Mouse (Mus musculus) limb, embryonic 14.5 days (tissue): ENCODE measurements around the gene Vmn2r83. TPM values are rescaled to one million over a fixed set of nuclear protein-coding genes. Genes with fewer than 3 reads are reported as not detected.
A peak's percentile ranks its signal among the peaks of the same experiment; 100 is the strongest.

Source experiments
- ATAC-seq: fragments of 200-750 bp; cut with Nextera tagmentation; 2 replicates; pipeline ENCODE4 v1.8.0; 2017; ENCODE audit warnings: low read depth, moderate number of reproducible peaks, moderate TSS enrichment; ENCODE audit not compliant: low FRiP score
- DNase-seq: peaks from one replicate; pipeline ENCODE4 v3.0.0-alpha.2; 2015; ENCODE audit warnings: low spot score
- H3K27ac ChIP-seq: fragments of 300-500 bp; sonication (generic); replicated peaks from 2 replicates; pipeline ENCODE4 v1.5.1; 2014; ENCODE audit warnings: low read depth, mild to moderate bottlenecking, low read length, moderate library complexity, mixed read lengths
- H3K27me3 ChIP-seq: fragments of 300-500 bp; sonication (generic); 2 replicates; pipeline ENCODE4 v1.6.1; 2014; ENCODE audit warnings: low read length, mixed read lengths; ENCODE audit not compliant: control insufficient read depth, insufficient read depth
- H3K36me3 ChIP-seq: fragments of 300-500 bp; sonication (generic); 2 replicates; pipeline ENCODE4 v1.6.1; 2014; ENCODE audit warnings: mild to moderate bottlenecking, low read length, moderate library complexity, mixed read lengths; ENCODE audit not compliant: control insufficient read depth, insufficient read depth
- H3K4me1 ChIP-seq: fragments of 300-500 bp; sonication (generic); 2 replicates; pipeline ENCODE4 v1.6.1; 2014; ENCODE audit warnings: antibody characterized with exemption, low read length, mixed read lengths; ENCODE audit not compliant: control insufficient read depth, insufficient read depth
- H3K4me2 ChIP-seq: fragments of 300-500 bp; sonication (generic); replicated peaks from 2 replicates; pipeline ENCODE4 v1.6.1; 2014; ENCODE audit warnings: low read depth, mild to moderate bottlenecking, low read length, moderate library complexity; ENCODE audit not compliant: severe bottlenecking
- H3K4me3 ChIP-seq: fragments of 300-500 bp; sonication (generic); replicated peaks from 2 replicates; pipeline ENCODE4 v1.5.1; 2014; ENCODE audit warnings: low read length
- H3K9ac ChIP-seq: fragments of 300-500 bp; sonication (generic); 2 replicates; pipeline ENCODE4 v1.6.1; 2014; ENCODE audit warnings: mild to moderate bottlenecking, low read depth, low read length, moderate library complexity; ENCODE audit not compliant: severe bottlenecking
- H3K9me3 ChIP-seq: fragments of 300-500 bp; sonication (generic); 2 replicates; pipeline ENCODE4 v1.6.1; 2016; ENCODE audit warnings: low read length; ENCODE audit not compliant: control insufficient read depth
- POLR2A ChIP-seq: fragments of 200-500 bp; IDR thresholded peaks from 2 replicates; pipeline ENCODE4 v1.8.0; 2012; ENCODE audit warnings: inconsistent platforms, mild to moderate bottlenecking, moderate library complexity, borderline replicate concordance; ENCODE audit not compliant: insufficient read depth, insufficient read length; ENCODE audit errors: extremely low read depth
- WGBS: fragments of 180-500 bp; shearing (Covaris S2); extraction: QIAGEN DNeasy Blood & Tissue Kit; methylation state at CpG from one replicate; pipeline ENCODE4 v1.1.7; 2014; 5-methylcytosine and 5-hydroxymethylcytosine counted together
- polyA plus RNA-seq, 2 experiments: library from polyadenylated mRNA; depleted of rRNA in 1 of 2; stranded (reverse) in 1 of 2; unstranded in 1 of 2; fragments of >200 nt; fragmentation: Nextera tagmentation in 1 of 2; extraction: Ambion mirVana in 1 of 2; gene quantifications; 2 replicates each; pipeline versions ENCODE4 v1.2.1 to v1.2.3; 2012 to 2014

Vmn2r83 gene
- polyA plus RNA-seq, 2 experiments, result not detected

DNA sequence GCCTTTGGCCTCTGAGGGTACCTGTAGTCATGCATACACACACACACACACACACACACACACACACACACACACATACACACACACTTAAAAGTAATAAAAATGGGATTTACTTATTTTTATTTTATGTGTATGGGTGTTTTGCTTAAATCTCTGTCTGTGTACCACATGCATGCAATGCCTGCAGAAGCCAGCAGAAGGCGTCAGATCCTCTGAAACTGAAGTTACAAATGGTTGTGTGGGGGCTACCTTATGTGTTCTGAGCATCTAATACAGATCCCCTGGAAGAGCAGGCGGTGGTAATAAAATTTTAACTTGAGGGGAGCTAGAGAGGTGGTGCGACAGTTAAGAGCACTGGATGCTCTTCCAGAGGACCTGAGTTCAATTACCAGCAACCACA is 59.5 kb downstream of the Vmn2r83 start:
- whole genome bisulfite sequencing, result 63% methylated on average over 3 of the region's 3 CpGs
- Histone ChIP-seq H3K4me2 (no peak overlapping the region), H3K36me3 (peaks cover 8% of the 10 kb centered on the region; the same call in 1 of the 2 replicates), H3K27me3 (no peaks in the 10 kb centered on the region), H3K9me3 (no peaks in the 10 kb centered on the region), H3K4me1 (peaks cover 2% of the 10 kb centered on the region; the same call in 1 of the 2 replicates), H3K27ac (no peak overlapping the region), H3K4me3 (no peak overlapping the region), H3K9ac (no peak overlapping the region)
- DNase-seq, result no peak
- no peak for ATAC-seq
- no peak for TF ChIP-seq POLR2A

DNA sequence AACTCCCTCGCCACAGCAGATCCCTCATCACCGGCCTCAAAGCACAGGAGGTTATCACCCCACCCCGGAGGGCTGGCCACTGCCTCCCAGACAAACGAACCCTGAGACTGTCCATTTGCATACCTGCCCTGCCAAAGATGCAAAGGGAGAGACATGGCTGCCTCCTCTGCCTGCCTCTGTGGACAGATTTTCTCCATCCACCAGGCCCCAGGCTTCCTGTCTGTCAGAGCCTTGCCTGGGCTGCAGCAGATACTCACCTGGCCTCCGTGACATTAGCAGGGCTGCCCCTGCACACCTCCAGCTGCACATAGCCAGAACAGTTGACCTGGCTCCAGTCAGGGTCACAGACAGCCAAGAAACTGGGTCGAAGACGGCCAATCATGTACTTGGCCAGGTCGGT is 61.7 kb downstream of the Vmn2r83 start:
- Histone ChIP-seq H3K4me2 (no peak overlapping the region), H3K27me3 (no peaks in the 10 kb centered on the region), H3K27ac (no peak overlapping the region), H3K9ac (no peak overlapping the region), H3K36me3 (peaks cover 8% of the 10 kb centered on the region; the same call in 1 of the 2 replicates), H3K4me3 (no peak overlapping the region), H3K9me3 (no peaks in the 10 kb centered on the region), H3K4me1 (peaks cover 7% of the 10 kb centered on the region; the same call in 1 of the 2 replicates)
- DNase-seq (no peak), ATAC-seq (no peak)
- no peak for TF ChIP-seq POLR2A
- WGBS, result 74% methylated on average over 8 of the region's 8 CpGs

GRCm38 (mm10) chr10:79530721-79531120 is 62.2 kb downstream of the Vmn2r83 start:
- peaks cover 8% of the 10 kb centered on the region; the same call in 1 of the 2 replicates for H3K36me3 ChIP-seq
- H3K4me3 ChIP-seq, result no peak overlapping the region
- H3K27me3 ChIP-seq, result no peaks in the 10 kb centered on the region
- H3K27ac ChIP-seq, result no peak overlapping the region
- H3K9me3 ChIP-seq, result no peaks in the 10 kb centered on the region
- WGBS, result 97% methylated on average over 13 of the region's 13 CpGs
- peaks cover 7% of the 10 kb centered on the region; the same call in 1 of the 2 replicates for H3K4me1 ChIP-seq
- ATAC-seq, result no peak
- DNase-seq, result no peak
- H3K4me2 ChIP-seq, result no peak overlapping the region
- H3K9ac ChIP-seq, result no peak overlapping the region
- TF ChIP-seq POLR2A, result no peak

DNA sequence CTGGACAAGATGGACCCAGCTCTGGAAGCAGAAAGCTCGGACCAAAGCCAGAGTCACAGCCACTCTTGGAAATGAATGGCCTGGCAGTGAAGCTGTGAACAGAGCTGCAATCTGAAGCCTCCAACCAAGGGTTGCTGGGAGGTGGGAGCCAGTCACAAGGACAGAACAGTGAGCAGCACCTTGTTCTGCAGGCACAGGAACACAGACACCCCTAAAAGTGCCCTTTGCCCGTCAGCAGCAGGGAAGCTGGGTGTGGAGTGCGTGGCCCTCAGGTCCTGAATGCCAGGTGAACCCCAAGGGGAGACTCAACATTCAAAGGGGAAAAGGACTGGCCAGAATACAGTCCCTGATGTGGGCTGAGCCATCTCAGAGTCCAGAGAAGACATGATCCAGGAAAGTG is 63.1 kb downstream of the Vmn2r83 start:
- WGBS, result 76% methylated on average over 3 of the region's 3 CpGs
- peaks cover 8% of the 10 kb centered on the region; the same call in 1 of the 2 replicates for H3K36me3 ChIP-seq
- no peak for DNase-seq

GRCm38 (mm10) chr10:79532678-79533077 is 64.1 kb downstream of the Vmn2r83 start:
- peaks cover 2% of the 10 kb centered on the region; the same call in 1 of the 2 replicates for H3K36me3 ChIP-seq
- no peaks in the 10 kb centered on the region for H3K9me3 ChIP-seq
- peak overlapping the region; percentile 61 for H3K9ac ChIP-seq
- 31% methylated on average over 3 of the region's 3 CpGs for WGBS
- H3K27me3 ChIP-seq, result no peaks in the 10 kb centered on the region
- no peak overlapping the region for H3K27ac ChIP-seq
- no peak for DNase-seq
- peak overlapping the region; percentile 98 for H3K4me2 ChIP-seq
- peaks cover 7% of the 10 kb centered on the region; the same call in 1 of the 2 replicates for H3K4me1 ChIP-seq
- no peak for ATAC-seq
- TF ChIP-seq POLR2A, result no peak
- peak overlapping the region; percentile 61 for H3K4me3 ChIP-seq

More for the DNA sequence above, 63.1 kb downstream of the Vmn2r83 start:
- no peak for ATAC-seq
- H3K4me3 ChIP-seq, result no peak overlapping the region
- H3K9me3 ChIP-seq, result no peaks in the 10 kb centered on the region
- peaks cover 7% of the 10 kb centered on the region; the same call in 1 of the 2 replicates for H3K4me1 ChIP-seq
- no peak overlapping the region for H3K9ac ChIP-seq
- H3K4me2 ChIP-seq, result no peak overlapping the region
- no peak for TF ChIP-seq POLR2A
- no peaks in the 10 kb centered on the region for H3K27me3 ChIP-seq
- no peak overlapping the region for H3K27ac ChIP-seq
